Mouse (Mus musculus) MEL-GATA-1-ER (cell line): ENCODE measurements around the gene Mbnl2.

Experiments
- DNase-seq: peaks from one replicate; pipeline ENCODE4 v3.0.0-alpha.2; 2012; ENCODE audit warnings: low read depth; ENCODE audit errors: extremely low read depth

Gene Mbnl2

DNA sequence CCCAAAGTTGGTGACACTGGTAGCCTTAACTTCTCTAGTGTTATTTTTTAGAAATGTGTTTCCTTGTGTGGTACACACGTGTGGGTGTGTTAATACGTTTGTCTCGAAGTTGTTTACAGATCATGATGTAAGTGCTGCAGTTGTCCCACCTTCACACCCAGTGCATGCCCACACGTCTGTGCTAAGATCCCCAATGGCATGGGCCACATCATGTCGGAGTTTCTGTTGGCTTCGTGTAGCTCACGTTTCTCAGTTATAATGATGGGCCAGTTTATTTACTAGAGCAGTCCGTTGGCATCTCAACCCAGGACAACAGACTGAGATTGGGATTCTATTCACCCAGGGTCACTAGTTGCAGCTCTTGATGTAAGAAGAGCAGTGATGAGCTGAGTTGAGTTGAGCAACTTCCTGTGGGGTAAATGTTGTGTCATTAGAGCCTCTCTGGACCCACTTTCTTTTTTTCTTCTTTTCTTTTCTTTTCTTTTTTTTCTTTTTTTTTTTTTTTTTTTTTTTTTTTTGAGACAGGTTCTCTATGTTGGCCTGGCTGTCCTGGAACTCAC lies 205.0 kb downstream of the Mbnl2 start:
- DNase-seq, result no peak

DNA sequence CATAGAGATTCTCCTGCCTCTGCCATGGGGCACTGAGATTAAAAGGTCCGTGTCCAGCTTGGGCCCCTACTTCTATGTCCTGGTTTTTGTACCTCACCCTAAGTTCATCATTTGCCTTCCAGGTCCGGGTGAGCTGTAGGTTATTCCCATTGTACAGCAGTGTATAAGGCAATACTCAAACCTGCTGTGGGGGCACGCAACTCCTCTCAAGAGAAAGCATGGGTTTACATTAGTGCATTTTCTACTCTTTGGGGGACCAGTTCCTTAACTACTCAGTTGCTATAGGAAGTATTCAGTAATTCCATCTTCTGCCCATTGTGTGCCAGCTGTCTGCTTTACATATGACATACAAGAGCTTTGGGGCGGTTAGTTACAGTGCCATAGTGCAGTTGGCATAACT lies 205.5 kb downstream of the Mbnl2 start:
- no peak for DNase-seq
